Mouse (Mus musculus) megakaryocyte-erythroid progenitor cell, adult 5-6 weeks (primary cell): Measurements from ENCODE around the gene Elmo1. TPM values are rescaled to one million over a fixed set of nuclear protein-coding genes. Genes with fewer than 3 reads are reported as not detected.

Source experiments
- ATAC-seq: replicated peaks from 2 replicates; pipeline ENCODE4 v1.8.0; 2016; ENCODE audit warnings: mild to moderate bottlenecking, inconsistent platforms; ENCODE audit not compliant: severe bottlenecking, poor library complexity, low FRiP score, low TSS enrichment
- total RNA-seq, 2 experiments: library from RNA; stranded (forward) in 1 of 2; stranded (reverse) in 1 of 2; fragments of 200-1000, 215-1000 nt in 1 of 2; fragments of >200 nt in 1 of 2; fragmentation: Nextera tagmentation in 1 of 2; gene quantifications; 2 replicates each; pipeline ENCODE4 v1.2.3; 2014 to 2017

Elmo1 gene
- total RNA-seq, 2 experiments from 2014 or later, result 13.0 to 23.4 TPM

DNA sequence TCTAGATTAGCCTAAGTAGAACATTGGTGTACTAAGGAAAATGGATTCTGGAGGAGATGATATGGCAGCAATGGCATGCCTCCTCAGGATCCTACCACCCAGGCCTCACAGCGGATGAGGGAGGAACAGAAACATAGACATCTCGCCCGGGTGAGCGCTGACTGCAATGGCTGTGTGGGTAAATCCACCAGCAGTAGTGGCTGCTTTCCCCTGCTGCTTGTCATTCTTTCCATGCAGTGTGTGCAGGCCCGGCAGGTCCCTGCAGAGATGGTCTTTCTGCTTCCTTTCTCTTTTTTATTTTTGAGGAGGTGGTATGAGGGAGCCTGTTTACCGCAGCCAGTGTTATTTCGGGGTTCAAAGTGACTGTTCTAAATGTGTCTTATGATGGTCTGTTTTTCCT lies 143.3 kb downstream of the Elmo1 start:
- no peak for ATAC-seq

DNA sequence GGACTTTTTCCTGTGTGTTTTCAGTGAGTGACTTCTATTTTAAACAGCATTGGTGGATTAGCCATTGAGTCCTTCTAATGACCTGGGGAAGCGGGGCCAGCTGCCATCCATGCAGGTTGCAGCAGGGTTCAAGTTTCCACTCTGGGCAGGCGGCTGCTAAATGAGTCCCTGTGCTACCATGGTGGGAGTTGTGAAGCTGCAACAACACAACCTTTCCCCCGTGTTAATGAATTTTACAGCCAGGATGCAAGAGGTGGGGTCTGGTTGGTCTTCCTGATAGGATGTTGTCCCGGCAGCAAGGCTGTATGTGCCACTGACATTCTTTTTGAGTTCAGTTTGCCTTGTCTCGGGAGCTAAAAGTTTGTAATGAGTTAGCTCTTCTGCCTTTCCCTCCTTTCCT lies 147.2 kb downstream of the Elmo1 start:
- no peak for ATAC-seq

GRCm38 (mm10) chr13:20238146-20238545 lies 147.8 kb downstream of the Elmo1 start:
- no peak for ATAC-seq

GRCm38 (mm10) chr13:20238743-20239142 lies 148.3 kb downstream of the Elmo1 start:
- no peak for ATAC-seq

DNA sequence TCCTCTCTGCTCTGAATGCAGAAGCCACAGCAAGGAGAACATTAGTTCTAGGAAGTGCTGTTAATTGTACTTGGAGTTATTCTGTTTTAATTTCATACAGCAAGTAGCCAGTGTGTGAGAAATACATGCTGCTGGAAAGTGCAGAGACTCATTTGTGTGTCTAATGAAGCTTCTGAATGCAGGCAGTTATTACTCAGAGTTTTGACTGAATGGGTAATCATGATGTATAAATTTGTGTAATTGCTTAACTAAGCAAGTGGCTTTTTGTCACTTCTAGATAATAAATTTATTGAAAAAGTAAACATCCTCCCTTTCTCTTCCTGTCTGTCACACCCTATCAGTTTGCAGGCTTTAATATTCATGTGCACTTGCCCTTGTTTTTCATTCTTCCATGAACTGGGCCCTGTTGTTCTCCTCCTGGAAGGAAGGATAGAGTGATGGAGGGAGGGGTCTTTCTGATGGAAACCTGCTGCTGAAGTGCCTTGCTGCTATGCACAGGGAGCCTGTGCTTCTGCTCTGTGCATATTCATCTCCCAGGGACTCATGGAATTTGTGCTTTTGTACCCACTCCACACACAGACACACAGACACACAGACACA lies 159.8 kb downstream of the Elmo1 start:
- ATAC-seq, result no peak

GRCm38 (mm10) chr13:20254911-20255310 lies 164.5 kb downstream of the Elmo1 start:
- no peak for ATAC-seq

GRCm38 (mm10) chr13:20255380-20255779 lies 165.0 kb downstream of the Elmo1 start:
- ATAC-seq, result no peak

DNA sequence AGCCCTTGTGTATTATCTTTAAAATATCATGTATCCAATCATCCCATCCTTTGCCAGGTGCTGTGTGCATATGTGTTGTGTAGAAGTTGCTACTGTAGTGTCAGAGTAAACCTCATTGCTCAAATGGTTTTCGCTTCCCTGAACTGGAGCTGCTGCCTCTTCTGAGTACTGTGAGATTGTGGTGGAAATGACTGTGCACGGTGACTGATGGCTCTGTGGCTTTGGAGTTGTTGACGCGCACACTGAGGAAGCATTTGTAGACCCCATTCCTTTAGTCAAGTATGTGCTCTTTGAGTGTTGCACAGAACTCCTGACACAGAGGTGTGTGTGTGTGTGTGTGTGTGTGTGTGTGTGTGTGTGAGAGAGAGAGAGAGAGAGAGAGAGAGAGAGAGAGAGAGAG lies 166.2 kb downstream of the Elmo1 start:
- ATAC-seq, result no peak

DNA sequence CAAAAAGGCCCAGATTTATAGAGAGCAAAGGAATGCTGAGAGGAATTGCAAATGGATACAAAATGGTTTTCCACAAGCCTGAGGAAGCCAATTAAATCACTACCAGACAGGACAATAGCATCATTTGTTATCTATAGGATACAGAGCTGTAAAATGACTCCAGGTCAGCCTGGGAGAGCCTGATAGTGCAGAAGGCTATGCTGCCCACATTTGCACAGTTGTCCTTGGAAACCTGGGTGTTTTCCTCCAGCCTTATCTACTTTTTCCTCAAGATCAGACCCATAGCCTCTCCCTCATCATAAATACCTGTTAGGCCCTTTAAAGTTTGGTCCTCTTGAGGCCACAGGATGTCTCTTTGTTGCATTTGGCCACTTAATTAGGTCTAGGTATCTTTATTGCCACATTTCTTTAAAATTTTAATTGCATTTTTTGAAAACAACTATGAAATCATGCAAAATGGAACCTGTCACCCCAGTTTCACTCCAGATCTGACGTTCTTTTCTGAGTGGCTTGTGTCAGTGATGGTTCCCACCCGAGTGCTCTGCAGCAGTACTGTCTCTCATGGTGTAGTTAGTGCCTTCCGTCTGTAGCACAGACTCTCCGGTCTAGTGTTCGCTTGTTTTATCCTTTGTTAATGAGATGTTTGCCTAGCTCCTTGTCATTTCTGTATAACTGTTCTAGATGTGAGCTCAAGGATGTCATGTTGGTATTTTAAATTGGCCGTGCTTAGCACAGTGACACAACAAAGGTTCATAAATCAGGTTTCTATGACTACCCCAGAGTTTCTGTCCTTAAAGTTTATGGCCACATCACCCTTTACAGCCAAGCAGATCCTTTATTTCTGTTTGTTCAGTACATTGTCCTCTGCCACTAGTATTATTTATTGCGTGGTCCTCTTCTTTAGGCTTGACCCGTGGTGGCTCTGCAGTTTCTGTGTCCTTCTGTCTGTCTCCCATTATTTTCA lies 167.4 kb downstream of the Elmo1 start:
- no peak for ATAC-seq

DNA sequence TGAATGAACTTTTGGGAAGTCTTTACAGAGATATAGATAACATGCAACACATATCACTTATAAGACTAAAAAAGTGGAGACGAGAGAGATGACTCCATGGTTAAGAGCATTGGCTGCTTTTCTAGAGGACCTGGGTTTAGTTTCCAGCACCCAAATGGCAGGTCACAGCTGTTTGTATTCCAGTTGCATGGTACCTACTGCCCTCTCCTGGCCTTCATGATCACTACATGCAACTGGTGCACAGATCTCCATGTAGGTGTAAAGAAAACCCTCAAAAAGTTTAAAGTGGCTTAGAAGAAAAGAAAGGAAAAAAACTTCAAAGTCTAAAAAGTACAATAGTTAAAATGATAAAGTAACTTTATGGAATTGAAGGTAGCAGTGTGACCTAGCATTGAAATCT lies 172.8 kb downstream of the Elmo1 start:
- no peak for ATAC-seq

DNA sequence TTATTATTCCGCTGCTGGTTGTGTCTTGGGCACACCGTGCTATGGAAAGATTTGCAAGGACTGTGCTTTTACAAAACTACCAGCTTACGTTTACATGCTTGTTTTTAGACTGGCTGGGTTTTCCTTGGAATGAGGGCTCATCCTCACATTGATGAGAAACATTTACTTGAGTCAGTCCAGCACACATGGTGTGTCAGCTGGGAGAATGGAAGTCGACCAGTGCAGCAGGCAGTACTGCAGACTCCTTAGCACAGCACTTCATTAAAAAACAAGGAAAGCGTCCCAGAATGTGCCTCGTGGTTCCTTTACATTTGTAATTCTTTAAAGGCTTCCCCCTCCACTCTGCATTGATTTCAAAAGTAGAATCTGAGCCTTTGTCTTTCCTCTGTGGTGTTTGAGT lies 179.8 kb downstream of the Elmo1 start:
- no peak for ATAC-seq

DNA sequence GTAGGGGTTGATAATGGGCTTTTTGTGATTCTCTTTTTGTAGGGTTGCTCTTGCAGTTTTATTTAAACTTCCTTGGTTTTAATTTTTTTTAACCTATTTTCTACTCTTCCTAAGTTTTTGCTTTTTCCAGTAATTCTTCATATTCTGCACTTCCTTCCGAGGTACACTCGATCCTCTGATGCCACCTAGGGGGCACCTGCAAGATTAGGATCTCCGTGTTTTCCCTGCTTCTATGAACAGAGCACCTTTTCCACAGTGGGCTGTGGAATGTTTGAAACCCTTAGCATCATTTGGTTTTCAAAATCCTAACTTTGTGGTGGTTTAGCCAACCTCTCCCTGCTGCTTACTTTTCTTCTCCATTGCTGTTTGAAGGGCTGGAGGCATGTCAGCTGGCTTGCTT lies 181.4 kb downstream of the Elmo1 start:
- no peak for ATAC-seq

- no peak for ATAC-seq
Measured at GRCm38 (mm10) chr13:20272562-20272961, 182.2 kb downstream of the Elmo1 start.

- no peak for ATAC-seq
Measured at GRCm38 (mm10) chr13:20279889-20280288, 189.5 kb downstream of the Elmo1 start.

DNA sequence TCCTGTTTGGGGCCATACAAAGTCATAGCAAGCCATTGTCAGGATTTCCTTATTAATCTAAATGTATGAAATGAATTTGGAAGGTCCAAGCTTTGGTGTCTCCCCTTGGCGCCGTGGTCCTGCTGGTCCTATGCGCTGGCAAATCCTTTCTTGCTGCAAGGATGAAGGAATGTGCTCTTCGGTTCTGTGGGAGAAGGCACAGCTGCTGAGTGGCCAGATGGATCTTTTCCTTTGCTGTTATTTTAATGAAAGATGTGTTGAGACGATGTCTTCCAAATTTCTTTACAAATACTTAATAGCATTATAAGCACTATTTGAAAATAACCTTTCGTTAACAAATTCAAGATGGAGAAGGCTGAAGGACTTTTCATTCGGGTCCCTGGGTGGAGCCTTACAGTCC lies 193.5 kb downstream of the Elmo1 start:
- ATAC-seq, result no peak

GRCm38 (mm10) chr13:20286680-20287079 lies 196.3 kb downstream of the Elmo1 start:
- no peak for ATAC-seq

DNA sequence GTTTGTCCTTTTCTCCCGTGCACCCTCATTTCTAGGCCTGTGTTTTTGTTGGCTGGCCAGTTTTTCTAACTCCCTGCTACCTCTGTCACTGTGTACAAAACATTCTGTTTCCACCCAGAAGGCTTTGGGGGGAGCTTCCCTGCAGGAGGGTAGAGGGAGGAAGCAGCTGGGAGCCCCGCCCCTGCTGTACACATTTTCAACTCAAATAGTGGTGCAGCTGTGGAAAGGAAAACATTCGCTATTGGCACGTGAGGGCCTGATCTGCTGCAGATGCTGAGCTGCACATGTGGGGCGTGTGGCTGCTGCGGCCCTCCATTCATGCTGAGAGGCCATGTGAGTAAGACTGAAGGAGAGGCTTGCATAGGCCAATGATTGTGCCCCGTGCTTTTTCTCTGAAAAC lies 198.0 kb downstream of the Elmo1 start:
- no peak for ATAC-seq

DNA sequence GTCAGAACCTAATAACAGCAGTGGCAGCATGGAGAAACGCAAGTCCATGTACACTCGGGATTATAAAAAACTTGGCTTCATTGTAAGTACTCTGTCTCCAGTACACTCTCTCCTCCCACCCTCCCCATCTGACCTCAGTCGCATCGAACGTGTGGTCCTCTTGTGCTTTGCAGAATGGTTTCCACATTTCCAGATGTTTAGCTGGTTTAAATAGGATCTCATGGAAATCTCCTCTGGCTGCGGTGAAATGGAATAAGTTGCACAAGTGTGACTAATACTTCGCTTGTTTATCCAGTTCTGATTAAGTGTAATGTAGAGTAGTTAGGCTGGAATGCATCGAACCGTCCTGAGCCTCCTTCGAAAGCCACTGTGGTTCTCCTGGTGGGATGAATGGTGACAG lies 200.0 kb downstream of the Elmo1 start:
- ATAC-seq, result no peak

GRCm38 (mm10) chr13:20292348-20292747 lies 202.0 kb downstream of the Elmo1 start:
- peak; percentile 73 for ATAC-seq

DNA sequence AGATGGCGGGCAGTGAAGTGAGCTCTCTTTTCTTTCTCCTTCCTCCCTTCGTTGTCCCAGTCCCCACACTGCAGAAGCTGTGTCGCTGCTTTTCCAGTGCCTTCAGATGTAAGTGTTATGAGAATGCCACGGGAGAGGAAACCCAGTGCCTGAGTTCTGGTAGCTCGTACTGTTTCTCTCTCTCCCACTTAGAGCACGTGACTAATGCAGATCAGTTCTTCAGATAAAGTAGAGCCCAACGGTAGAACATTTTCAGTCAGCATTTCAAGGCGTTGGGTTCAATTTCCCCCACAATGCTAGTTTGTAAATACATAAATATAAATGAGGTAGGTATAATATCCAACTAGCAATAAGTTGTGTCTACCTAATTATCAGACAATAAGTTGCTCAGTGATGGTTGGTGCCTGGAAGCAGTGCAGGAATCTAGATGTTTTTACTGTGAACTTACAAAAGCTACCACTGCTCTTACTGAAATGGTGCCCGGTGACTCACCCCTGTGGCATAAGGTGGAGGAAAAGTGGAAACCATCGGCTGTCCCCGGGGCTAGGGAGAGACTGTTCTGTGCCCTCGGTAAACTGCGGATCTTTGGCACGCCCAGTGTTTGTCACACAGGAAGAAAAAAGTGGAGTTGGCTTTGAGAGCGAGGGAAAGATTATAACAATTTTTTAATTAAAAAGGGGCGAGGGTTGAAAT lies 205.0 kb downstream of the Elmo1 start:
- ATAC-seq, result 0 out of 2 replicates have a peak, but pooled peaks have one; percentile 37
